Mouse (Mus musculus) embryo, embryonic 11.5 days (tissue): Measurements from ENCODE around the gene Cachd1.

Source experiments
- DNase-seq: peaks from one replicate; pipeline ENCODE4 v3.0.0-alpha.2; 2012; ENCODE audit warnings: low read depth, low spot score

Gene Cachd1

GRCm38 (mm10) chr4:100790176-100790575, 13.7 kb downstream of the Cachd1 start:
- DNase-seq, result no peak

DNA sequence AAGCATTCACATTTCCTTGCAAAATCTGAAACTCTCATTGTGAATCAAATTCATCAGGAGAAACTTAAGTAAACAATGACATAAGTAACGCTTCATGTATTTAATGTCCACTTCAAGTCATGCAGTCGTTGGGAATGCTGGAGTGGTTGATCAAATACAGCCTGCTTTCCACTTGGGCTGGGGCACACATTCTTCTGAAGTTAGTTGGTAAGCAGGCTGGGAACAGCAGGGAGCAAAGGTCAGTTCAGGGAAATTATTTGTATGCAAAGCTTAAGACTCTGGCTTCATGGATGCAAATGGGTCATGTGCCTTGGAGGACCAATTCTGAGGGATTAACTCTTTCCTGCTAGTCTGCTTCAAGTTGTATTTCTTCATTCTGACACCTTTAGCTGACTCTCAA, 16.7 kb downstream of the Cachd1 start:
- DNase-seq, result no peak

DNA sequence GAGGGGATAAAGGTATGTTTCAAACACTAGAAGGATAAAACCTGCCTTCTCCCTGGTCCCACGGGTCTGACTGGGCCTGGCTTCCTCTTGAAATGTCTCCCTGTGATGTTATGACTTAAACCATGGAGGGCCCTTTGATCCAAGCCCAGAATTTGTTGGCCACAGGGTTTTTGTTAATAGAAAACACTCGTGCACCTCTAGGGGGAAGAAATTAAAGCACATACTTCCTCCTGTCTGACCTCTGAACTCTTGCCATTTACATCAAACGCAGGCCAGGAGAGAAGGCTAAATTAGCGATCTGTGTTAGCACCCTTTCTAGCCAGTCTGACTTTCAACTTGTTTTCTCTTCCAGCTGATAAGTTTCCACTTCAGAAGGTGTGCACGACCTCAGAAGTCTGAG, 19.0 kb downstream of the Cachd1 start:
- DNase-seq, result no peak

DNA sequence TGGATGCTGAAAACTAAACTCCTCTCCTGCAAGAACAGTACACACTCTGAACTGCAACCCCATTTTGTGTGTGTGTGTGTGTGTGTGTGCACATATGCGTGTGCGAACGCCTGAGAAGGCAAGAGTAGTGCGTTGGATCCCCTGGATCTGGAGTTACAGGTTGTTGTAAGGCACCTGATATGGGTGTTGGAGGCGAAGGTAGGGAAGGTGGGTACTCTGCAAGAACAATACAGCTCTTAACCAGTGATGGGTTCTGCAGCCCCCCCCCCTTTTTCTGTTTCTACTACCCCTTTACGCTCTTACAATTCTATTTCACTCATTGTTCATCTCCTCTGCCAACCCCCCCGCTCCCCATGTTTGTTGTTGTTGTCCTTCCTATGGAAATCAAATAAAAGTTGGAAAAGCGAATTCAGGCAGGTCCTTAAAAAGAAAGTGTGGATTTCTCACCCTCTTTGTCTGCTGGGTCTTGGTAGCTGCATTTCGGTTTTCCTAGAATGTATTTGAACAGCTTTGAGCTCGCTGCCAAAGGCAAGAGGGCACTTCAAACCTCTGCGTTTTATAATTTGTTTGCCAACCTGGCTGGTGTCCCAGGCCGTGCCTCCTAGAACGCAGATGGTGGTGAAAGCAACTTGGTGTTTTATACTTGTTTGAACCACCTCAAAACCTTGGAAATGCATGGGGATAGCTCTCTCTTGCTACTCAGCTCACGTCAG, 24.4 kb downstream of the Cachd1 start:
- no peak for DNase-seq

DNA sequence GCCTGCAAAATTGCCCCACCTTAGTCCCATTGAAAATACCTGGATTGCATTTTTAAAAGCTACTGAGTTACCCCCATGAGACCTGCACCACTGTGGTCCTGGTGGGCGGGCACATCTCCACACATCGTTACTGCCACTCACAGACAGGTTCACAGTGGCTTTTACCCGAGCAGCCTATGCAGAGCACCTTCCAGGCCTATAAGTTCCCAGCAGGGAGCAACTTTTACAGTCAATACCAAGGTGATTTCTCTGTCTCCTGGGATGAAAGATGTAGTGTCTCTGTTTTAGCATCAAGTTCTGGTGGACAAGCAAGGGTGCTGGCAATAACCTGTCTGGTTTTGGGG, 24.9 kb downstream of the Cachd1 start:
- DNase-seq, result no peak

DNA sequence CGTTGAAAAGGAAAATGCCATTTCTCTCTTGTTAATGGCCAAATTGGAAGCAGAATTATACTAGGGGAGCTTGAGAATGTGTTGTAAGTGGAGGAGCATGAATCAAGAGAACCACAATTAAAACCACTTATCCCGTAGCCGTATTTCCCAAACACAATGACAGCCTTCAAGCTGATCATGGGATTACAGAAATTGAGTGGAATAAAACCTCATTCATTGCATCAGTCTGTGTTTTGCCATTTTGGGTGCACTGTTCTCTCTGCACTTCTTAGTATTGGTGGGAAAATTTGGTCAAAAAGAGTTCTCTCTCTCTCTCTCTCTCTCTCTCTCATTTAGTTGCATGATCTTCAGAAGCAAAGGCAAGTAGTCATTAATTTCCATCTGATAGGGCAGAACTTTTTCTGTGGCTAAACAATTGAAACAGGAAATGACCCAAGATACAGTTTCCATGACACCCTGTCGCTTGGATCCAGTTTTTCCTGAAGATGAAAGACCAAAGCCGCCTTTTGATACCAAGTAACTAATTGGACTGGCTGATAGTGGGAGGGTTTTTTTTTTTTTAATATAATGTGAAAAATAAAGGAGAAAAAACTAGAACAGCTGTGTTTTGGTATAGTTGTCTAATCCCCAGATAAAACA, 34.7 kb downstream of the Cachd1 start:
- no peak for DNase-seq

- no peak for DNase-seq
Observed at GRCm38 (mm10) chr4:100811802-100812510, 35.5 kb downstream of the Cachd1 start.

- no peak for DNase-seq
Observed at GRCm38 (mm10) chr4:100813767-100814461, 37.4 kb downstream of the Cachd1 start.

- no peak for DNase-seq
Observed at GRCm38 (mm10) chr4:100819238-100819637, 42.8 kb downstream of the Cachd1 start.

DNA sequence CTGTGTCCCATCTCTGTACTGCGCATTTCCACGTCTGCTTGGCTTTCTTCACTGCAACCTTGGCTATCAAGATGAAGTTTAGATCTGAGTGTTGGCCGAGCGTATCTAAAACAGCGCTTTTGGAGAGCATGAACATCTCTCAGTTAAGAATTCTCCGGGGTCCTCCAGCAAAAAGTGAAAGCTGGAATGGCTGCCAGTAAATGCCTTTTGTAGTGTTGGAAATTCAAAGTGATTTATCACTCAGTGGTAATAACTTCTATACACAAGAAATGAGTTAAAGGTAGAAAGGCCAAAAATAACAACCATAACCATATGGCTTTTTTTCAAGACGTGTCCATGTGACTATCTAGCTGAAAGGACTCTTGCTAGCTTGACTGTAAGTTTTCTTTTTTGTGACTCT, 46.1 kb downstream of the Cachd1 start:
- DNase-seq, result no peak

DNA sequence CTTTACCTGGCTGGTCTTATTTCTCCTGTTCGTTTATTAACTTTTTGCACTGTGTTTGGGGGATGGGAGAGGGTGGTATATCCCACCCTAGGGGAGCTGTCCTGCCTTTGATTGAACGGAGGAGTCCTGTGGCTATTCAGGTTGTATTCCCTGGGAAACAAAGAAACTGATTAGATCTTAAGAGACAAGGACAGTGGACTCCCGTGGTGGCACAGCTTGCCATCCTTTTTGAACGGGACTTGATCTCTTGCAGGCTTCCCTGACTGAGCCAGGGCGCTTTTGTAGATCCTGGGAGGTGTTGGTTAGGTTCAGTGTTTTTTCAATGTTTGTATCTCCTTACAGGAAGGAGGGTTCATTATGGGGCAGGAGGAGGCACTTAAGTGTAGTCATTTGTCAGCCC, 50.9 kb downstream of the Cachd1 start:
- DNase-seq, result no peak

DNA sequence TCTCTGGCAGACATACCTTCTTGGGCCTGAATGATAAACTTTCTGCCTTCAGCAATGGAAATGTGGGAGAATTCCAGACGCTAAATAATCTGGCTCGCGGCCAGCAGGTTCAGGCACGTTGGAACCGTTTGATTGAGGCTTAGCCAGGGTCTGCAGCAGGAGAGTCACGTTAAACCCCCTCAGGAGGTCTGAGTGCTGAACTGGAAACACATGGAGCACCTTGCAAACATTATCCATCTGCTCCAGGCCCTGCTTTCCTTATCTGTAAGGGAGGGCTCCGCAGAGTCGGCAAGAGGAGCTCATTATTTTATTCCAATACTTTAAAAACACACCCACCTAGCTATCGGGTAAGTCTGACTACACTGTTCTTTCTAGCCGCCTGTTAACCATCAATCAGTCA, 52.3 kb downstream of the Cachd1 start:
- DNase-seq, result peak; percentile 47

- DNase-seq, result no peak
Observed at GRCm38 (mm10) chr4:100837205-100837604, 60.7 kb downstream of the Cachd1 start.

GRCm38 (mm10) chr4:100842629-100843028, 66.2 kb downstream of the Cachd1 start:
- no peak for DNase-seq

DNA sequence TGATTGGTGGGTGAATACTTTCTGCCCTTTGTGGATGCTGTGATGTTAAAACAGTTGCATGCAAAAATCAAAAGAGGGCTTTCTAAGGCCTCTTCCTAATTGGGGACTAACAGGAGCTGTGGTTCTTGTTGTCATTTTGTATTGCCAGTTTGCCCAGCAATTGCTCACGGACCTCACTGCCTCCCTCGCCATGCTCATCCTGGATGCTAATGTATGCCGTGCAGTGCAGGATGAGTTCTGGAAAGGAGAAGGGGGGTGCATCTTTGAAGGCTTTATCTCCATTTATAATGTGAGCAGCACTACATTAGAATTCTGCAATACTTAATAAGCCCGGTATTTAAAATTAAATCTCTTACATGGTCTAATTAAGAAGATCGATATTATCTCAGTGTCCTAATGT, 66.6 kb downstream of the Cachd1 start:
- no peak for DNase-seq

- DNase-seq, result no peak
Observed at GRCm38 (mm10) chr4:100850846-100851495, 74.5 kb downstream of the Cachd1 start.

- DNase-seq, result no peak
Observed at GRCm38 (mm10) chr4:100852448-100852847, 76.0 kb downstream of the Cachd1 start.

DNA sequence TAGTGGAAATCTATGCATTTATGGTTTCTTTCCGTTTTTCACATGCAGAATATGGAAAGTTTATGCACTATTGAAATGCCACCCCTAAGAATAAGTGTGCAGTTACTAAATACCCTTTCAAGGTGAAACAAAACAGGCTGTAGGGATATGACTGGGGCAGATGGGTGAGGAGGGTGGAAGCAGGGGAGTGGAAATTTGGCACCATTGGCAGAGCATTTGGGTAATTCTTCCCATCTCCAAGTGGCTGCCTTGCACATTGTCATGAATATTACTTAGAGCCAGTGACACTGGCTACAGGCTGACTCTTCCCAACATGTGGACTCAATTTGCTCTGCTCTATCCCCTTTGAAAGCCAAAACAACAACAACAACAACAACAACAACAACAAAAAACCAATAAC, 77.0 kb downstream of the Cachd1 start:
- DNase-seq, result no peak

DNA sequence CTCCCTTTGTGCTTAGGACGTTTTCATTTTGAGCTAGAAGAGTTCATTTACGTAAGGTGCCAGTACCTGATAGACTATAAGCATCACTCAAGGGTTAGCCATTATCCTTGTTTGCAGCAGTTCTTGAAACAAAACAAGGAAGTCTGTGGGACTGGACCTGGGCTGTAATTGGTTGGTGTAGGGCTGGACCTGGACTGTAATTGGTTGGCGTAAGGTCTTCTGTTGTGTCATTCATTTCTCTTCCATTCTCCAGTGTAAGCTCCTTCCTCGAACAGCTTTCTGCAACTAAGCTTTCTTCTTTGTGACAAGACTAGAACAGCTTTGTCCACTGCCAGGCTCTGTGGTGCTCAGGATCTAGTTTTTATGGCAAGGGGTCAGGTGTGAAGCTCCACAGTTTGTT, 78.9 kb downstream of the Cachd1 start:
- no peak for DNase-seq

- DNase-seq, result no peak
Observed at GRCm38 (mm10) chr4:100857411-100857869, 81.0 kb downstream of the Cachd1 start.

DNA sequence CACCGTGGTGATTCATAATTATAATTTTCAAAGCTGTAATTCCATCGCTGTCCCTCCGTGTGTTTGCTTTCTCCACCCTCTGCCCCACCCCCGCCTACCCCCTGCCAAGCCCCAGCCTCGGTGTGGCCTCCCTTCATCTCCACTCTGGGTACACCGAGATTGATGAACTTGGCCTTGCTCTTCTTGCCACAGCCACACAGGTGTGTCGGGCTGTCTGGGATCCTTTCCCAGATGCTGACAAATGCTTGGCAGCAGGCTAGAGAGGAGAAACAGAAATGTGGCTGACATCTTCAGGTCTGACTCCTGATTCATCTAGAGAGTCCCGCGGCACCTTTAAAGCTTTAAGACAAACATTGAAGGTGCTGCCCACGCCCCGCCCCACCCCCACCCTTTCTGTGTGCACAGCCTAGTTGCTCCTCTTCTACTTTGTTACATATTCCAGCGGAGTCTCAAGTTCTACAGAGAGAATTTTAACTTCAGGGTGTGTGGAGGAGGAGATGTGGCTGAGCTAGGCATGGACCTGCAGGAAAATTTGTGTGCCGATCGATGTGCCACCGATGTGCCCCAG, 87.5 kb downstream of the Cachd1 start:
- DNase-seq, result no peak
